Mouse (Mus musculus) cortical plate, adult 2 months (tissue): ENCODE data around the gene Krt80.

Experiments
- CTCF ChIP-seq: fragments of 200-500 bp; IDR thresholded peaks from 2 replicates; pipeline ENCODE4 v1.5.1; 2011; ENCODE audit warnings: mild to moderate bottlenecking, control low read depth, low read length; ENCODE audit not compliant: insufficient read depth; ENCODE audit errors: extremely low read depth
- POLR2A ChIP-seq: fragments of 200-500 bp; IDR thresholded peaks from 2 replicates; pipeline ENCODE4 v1.6.1; 2011; ENCODE audit warnings: mild to moderate bottlenecking, low read length, control low read depth; ENCODE audit not compliant: insufficient read depth; ENCODE audit errors: extremely low read depth

DNA sequence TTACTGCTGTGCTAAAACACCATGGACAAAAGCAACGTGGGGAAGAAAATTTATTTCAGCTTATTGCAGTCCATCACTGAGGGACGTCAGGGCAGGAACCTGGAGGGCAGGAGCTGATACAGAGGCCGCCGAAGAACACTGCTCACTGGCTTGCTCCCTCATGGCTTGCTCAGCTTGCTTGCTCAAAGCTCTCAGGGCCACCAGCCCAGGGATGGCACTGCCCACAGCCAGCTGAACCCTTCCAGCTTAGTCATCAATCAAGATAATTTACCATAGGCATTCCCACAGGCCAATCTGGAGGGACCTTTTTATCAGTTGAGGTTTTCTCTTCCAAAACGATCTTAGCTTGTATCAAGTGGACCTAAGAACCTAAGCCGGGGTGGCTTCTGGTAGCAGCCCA lies 58.0 kb downstream of the Krt80 start:
- TF ChIP-seq POLR2A: no peak
- no peak for TF ChIP-seq CTCF
